Mouse (Mus musculus) lung, postnatal 0 days (tissue): ENCODE measurements around the gene Pex10. TPM values are rescaled to one million over a fixed set of nuclear protein-coding genes. Genes with fewer than 3 reads are reported as not detected.
A peak's percentile ranks its signal among the peaks of the same experiment; 100 is the strongest.

Experiments used
- ATAC-seq: fragments of 200-750 bp; cut with Nextera tagmentation; 2 replicates; pipeline ENCODE4 v1.8.0; 2017; ENCODE audit warnings: moderate library complexity
- DNase-seq: peaks from one replicate; pipeline ENCODE4 v3.0.0-alpha.2; 2016; ENCODE audit warnings: low spot score
- H3K27ac ChIP-seq: fragments of 300-500 bp; sonication (generic); 2 replicates; pipeline ENCODE4 v1.5.1; 2014; ENCODE audit warnings: antibody characterized with exemption, mild to moderate bottlenecking, low read length, mixed read lengths
- H3K27me3 ChIP-seq: fragments of 300-500 bp; sonication (generic); replicated peaks from 2 replicates; pipeline ENCODE4 v1.6.1; 2014; ENCODE audit warnings: low read length, mixed read lengths; ENCODE audit not compliant: insufficient read depth
- H3K36me3 ChIP-seq: fragments of 300-500 bp; sonication (generic); 2 replicates; pipeline ENCODE4 v1.6.1; 2014; ENCODE audit warnings: low read length, mixed read lengths; ENCODE audit not compliant: insufficient read depth
- H3K4me1 ChIP-seq: fragments of 300-500 bp; sonication (generic); 2 replicates; pipeline ENCODE4 v1.6.1; 2014; ENCODE audit warnings: antibody characterized with exemption, low read depth, low read length, mixed read lengths; ENCODE audit not compliant: insufficient read depth
- H3K4me2 ChIP-seq: fragments of 300-500 bp; sonication (generic); replicated peaks from 2 replicates; pipeline ENCODE4 v1.6.1; 2014; ENCODE audit warnings: low read depth, mild to moderate bottlenecking, low read length, moderate library complexity, mixed read lengths
- H3K4me3 ChIP-seq: fragments of 300-500 bp; sonication (generic); 2 replicates; pipeline ENCODE4 v1.5.1; 2014; ENCODE audit warnings: low read depth, low read length
- H3K9ac ChIP-seq: fragments of 300-500 bp; sonication (generic); replicated peaks from 2 replicates; pipeline ENCODE4 v1.6.1; 2014; ENCODE audit warnings: low read depth, mild to moderate bottlenecking
- H3K9me3 ChIP-seq: fragments of 300-500 bp; sonication (generic); 2 replicates; pipeline ENCODE4 v1.6.1; 2016; ENCODE audit warnings: low read length, mixed read lengths
- CTCF ChIP-seq: IDR thresholded peaks from 2 replicates; pipeline ENCODE4 v1.5.1; 2016; ENCODE audit warnings: antibody characterized with exemption, mild to moderate bottlenecking
- EP300 ChIP-seq: IDR thresholded peaks from 2 replicates; pipeline ENCODE4 v1.6.1; 2016; ENCODE audit warnings: antibody characterized with exemption, mild to moderate bottlenecking, control low read depth
- WGBS: fragments of 180-500 bp; shearing (Covaris S2); extraction: QIAGEN DNeasy Blood & Tissue Kit; methylation state at CpG from one replicate; pipeline ENCODE4 v1.1.7; 2014; 5-methylcytosine and 5-hydroxymethylcytosine counted together
- polyA plus RNA-seq: library from polyadenylated mRNA; unstranded; fragments of >200 nt; fragmentation: Nextera tagmentation; extraction: Ambion mirVana; gene quantifications from 2 replicates; pipeline ENCODE4 v1.2.1, GENCODE M21; 2015

The Pex10 gene
- polyA plus RNA-seq, 1 experiment from 2014 or later: 19.4 TPM

DNA sequence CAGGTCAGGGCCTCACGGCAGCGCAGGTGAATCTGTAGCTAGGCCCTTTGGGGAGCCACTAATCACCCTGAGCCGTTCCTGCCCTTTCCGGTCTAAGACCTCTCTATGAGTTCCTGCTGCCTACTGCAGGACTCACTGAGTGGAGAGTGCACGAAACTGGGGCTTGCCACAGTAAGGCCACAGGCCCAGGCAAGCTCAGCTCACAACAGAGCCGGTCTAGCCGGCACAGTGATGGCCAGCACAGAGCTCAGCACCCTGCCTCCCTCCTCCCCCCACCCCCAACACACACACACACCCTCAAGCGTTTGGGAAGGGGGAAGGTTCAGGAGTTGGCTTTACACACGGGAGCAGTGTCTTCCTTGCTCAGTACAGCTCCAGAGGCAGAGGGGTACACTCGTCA, 8.5 kb upstream of the Pex10 start:
- ATAC-seq: peak; percentile 29; the same call in 1 of the 2 replicates
- 33% methylated on average over 10 of the region's 10 CpGs for WGBS
- no peaks in the 10 kb centered on the region for H3K27me3 ChIP-seq
- H3K9me3 ChIP-seq: no peaks in the 10 kb centered on the region
- no peak overlapping the region for H3K4me2 ChIP-seq
- H3K27ac ChIP-seq: no peak overlapping the region
- TF ChIP-seq EP300 (no peak), CTCF (no peak)
- no peaks in the 10 kb centered on the region; the same call in 1 of the 2 replicates for H3K4me1 ChIP-seq
- no peak for DNase-seq
- no peaks in the 10 kb centered on the region for H3K36me3 ChIP-seq
- no peak overlapping the region for H3K9ac ChIP-seq
- H3K4me3 ChIP-seq: no peak overlapping the region

GRCm38 (mm10) chr4:155063895-155064294, 2.9 kb upstream of the Pex10 start:
- no peak for TF ChIP-seq CTCF
- TF ChIP-seq EP300: no peak
- H3K36me3 ChIP-seq: no peaks in the 10 kb centered on the region
- 18% methylated on average over 3 of the region's 3 CpGs for WGBS
- peak; percentile 54 for ATAC-seq
- H3K9ac ChIP-seq: no peak overlapping the region
- peak; percentile 84 for DNase-seq
- peaks cover 6% of the 10 kb centered on the region for H3K4me1 ChIP-seq
- no peaks in the 10 kb centered on the region for H3K27me3 ChIP-seq
- H3K4me3 ChIP-seq: no peak overlapping the region
- no peaks in the 10 kb centered on the region for H3K9me3 ChIP-seq
- peak overlapping the region; percentile 42 for H3K4me2 ChIP-seq
- peak overlapping the region; percentile 72 for H3K27ac ChIP-seq

DNA sequence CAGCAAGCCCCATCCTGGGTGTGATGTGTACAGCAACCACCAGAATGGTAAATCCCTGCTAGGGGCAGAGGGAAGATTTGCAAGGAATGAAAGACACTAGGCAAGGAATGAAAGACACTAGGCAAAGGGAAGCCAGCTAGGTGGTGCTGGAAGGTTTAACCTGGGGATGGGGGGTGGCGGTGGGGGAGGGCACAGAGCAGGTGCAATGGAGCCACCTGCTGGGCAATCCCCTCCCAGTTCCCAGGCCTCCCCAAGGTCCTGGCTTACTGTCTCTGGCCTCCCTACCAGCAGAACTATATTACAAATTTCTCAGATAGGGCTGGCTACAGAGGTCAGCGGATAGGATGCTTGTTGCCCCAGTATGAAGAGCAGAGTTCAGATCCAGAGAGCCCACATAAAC, 2.3 kb upstream of the Pex10 start:
- H3K27me3 ChIP-seq: no peaks in the 10 kb centered on the region
- H3K9me3 ChIP-seq: no peaks in the 10 kb centered on the region
- no peak for ATAC-seq
- no peaks in the 10 kb centered on the region for H3K36me3 ChIP-seq
- no peak overlapping the region for H3K9ac ChIP-seq
- H3K4me1 ChIP-seq: peaks cover 6% of the 10 kb centered on the region
- DNase-seq: no peak
- 42% methylated on average over 2 of the region's 2 CpGs for WGBS
- H3K4me3 ChIP-seq: no peak overlapping the region
- TF ChIP-seq EP300 (no peak), CTCF (peak; percentile 45; the same call in 1 of the 2 replicates)
- H3K27ac ChIP-seq: 0 out of 2 replicates have a peak overlapping the region, but pooled peaks have one; percentile 57
- H3K4me2 ChIP-seq: no peak overlapping the region

- DNase-seq: peak; percentile 93
These were observed 614 bp upstream of the Pex10 start for GRCm38 (mm10) chr4:155065970-155066833.

DNA sequence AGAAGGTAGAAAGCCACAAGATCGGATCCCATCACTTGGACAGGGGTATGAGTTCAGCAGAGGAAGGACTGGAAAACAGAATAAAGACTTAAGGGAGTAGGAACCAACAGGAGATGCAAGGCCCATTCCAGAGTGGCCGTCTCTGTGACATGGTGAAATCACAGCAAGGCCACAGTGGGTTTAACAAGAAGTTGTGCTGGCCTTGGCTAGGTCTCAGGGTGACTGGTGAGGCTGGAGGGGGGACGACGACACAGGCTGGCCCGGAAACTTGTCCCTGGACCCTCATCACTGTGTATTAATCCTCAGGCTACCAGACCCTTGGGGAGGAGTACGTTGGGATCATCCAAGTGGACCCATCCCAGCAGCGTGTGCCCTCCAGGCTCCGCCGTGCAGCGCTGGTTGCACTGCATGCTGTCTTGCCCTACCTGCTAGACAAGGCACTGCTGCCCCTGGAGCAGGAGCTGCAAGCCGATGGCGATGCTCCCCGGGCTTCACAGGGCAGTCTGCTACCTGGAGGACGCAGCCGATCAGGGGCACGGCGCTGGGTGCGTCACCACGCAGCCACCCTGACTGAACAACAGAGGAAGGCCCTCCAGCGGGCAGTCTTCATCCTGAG, 1.6 kb downstream of the Pex10 start:
- Histone ChIP-seq H3K4me3 (no peak overlapping the region), H3K9me3 (no peaks in the 10 kb centered on the region), H3K4me1 (peaks cover 6% of the 10 kb centered on the region), H3K36me3 (peaks cover 24% of the 10 kb centered on the region), H3K9ac (no peak overlapping the region), H3K27ac (no peak overlapping the region), H3K27me3 (no peaks in the 10 kb centered on the region), H3K4me2 (no peak overlapping the region)
- TF ChIP-seq CTCF (no peak), EP300 (no peak)
- DNase-seq (no peak), ATAC-seq (no peak)
- WGBS: 85% methylated on average over 20 of the region's 20 CpGs

More at GRCm38 (mm10) chr4:155065970-155066833, 614 bp upstream of the Pex10 start:
- Histone ChIP-seq H3K9me3 (no peaks in the 10 kb centered on the region), H3K4me3 (peak overlapping the region; percentile 58; the same call in 1 of the 2 replicates), H3K27ac (peak overlapping the region; percentile 87), H3K4me1 (peaks cover 6% of the 10 kb centered on the region), H3K36me3 (peaks cover 9% of the 10 kb centered on the region), H3K9ac (no peak overlapping the region; the same call in 1 of the 2 replicates), H3K27me3 (no peaks in the 10 kb centered on the region), H3K4me2 (peak overlapping the region; percentile 87)
- TF ChIP-seq CTCF: peak; percentile 93
- 0 out of 2 replicates have a peak, but pooled peaks have one; percentile 9 for TF ChIP-seq EP300
- WGBS: 3% methylated on average over 15 of the region's 15 CpGs
- ATAC-seq: peak; percentile 51

DNA sequence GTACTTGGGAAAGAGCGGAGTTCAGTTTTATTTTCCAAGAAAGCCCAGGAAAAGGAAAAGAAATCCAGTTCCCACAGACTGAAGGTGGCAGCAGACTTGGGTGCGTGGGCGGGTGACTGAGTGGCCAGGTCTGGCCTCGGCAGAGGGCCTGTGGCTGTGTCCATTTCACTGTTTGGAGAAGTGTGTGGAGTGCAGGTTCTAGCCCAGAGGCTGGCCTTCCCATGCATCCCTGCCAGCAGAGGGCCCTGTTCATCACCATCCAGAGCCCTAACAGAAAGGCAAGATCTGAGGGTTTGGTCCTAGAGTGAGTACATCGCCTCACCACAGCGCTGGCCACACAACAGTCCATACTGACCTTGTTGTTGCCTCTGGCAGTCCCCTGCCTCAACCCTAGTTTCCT, 2.4 kb downstream of the Pex10 start:
- Histone ChIP-seq H3K27ac (no peak overlapping the region), H3K4me3 (no peak overlapping the region), H3K4me2 (no peak overlapping the region), H3K9me3 (no peaks in the 10 kb centered on the region), H3K27me3 (no peaks in the 10 kb centered on the region), H3K36me3 (peaks cover 28% of the 10 kb centered on the region), H3K4me1 (peaks cover 6% of the 10 kb centered on the region), H3K9ac (no peak overlapping the region)
- WGBS: 87% methylated on average over 6 of the region's 6 CpGs
- ATAC-seq (no peak), DNase-seq (no peak)
- peak; percentile 55 for TF ChIP-seq CTCF
- no peak for TF ChIP-seq EP300
